Mouse (Mus musculus) stomach, embryonic 14.5 days (tissue): ENCODE measurements around the gene Maml2. TPM values are rescaled to one million over a fixed set of nuclear protein-coding genes. Genes with fewer than 3 reads are reported as not detected.

Experiments used
- ATAC-seq: fragments of 200-750 bp; cut with Nextera tagmentation; 2 replicates; pipeline ENCODE4 v1.8.0; 2017; ENCODE audit warnings: low read depth, moderate TSS enrichment; ENCODE audit not compliant: insufficient number of reproducible peaks, insufficient read depth, low FRiP score
- H3K27ac ChIP-seq: fragments of 300-500 bp; sonication (generic); 2 replicates; pipeline ENCODE4 v1.5.1; 2014; ENCODE audit warnings: mild to moderate bottlenecking, low read length, moderate library complexity, mixed read lengths
- H3K27me3 ChIP-seq: fragments of 300-500 bp; sonication (generic); 2 replicates; pipeline ENCODE4 v1.6.1; 2014; ENCODE audit warnings: low read length, control low read depth, mixed read lengths; ENCODE audit not compliant: control insufficient read depth, insufficient read depth
- H3K36me3 ChIP-seq: fragments of 300-500 bp; sonication (generic); 2 replicates; pipeline ENCODE4 v1.6.1; 2014; ENCODE audit warnings: mild to moderate bottlenecking, control low read depth, low read length, moderate library complexity, mixed read lengths; ENCODE audit not compliant: control insufficient read depth, insufficient read depth
- H3K4me1 ChIP-seq: fragments of 300-500 bp; sonication (generic); 2 replicates; pipeline ENCODE4 v1.6.1; 2014; ENCODE audit warnings: low read length, control low read depth, mixed read lengths; ENCODE audit not compliant: control insufficient read depth, insufficient read depth
- H3K4me2 ChIP-seq: fragments of 300-500 bp; sonication (generic); replicated peaks from 2 replicates; pipeline ENCODE4 v1.6.1; 2014; ENCODE audit warnings: low read depth, low read length, control low read depth
- H3K4me3 ChIP-seq: fragments of 300-500 bp; sonication (generic); 2 replicates; pipeline ENCODE4 v1.5.1; 2014; ENCODE audit warnings: low read depth, low read length, control low read depth
- H3K9ac ChIP-seq: fragments of 300-500 bp; sonication (generic); replicated peaks from 2 replicates; pipeline ENCODE4 v1.6.1; 2014; ENCODE audit warnings: low read depth, mild to moderate bottlenecking, control low read depth, low read length, moderate library complexity, mixed read lengths
- H3K9me3 ChIP-seq: fragments of 300-500 bp; sonication (generic); 2 replicates; pipeline ENCODE4 v1.6.1; 2016; ENCODE audit warnings: low read depth, low read length, control low read depth; ENCODE audit not compliant: control insufficient read depth
- WGBS: fragments of 180-500 bp; shearing (Covaris S2); extraction: QIAGEN DNeasy Blood & Tissue Kit; methylation state at CpG from one replicate; pipeline ENCODE4 v1.1.7; 2014; 5-methylcytosine and 5-hydroxymethylcytosine counted together
- polyA plus RNA-seq: library from polyadenylated mRNA; unstranded; fragments of >200 nt; fragmentation: Nextera tagmentation; extraction: Ambion mirVana; gene quantifications from 2 replicates; pipeline ENCODE4 v1.2.1, GENCODE M21; 2014

The Maml2 gene
- polyA plus RNA-seq, 1 experiment from 2014 or later: 12.7 TPM

- WGBS: 64% methylated on average over 5 of the region's 5 CpGs
- no peak overlapping the region for H3K4me2 ChIP-seq
- no peaks in the 10 kb centered on the region for H3K9me3 ChIP-seq
- H3K4me1 ChIP-seq: no peaks in the 10 kb centered on the region; the same call in 1 of the 2 replicates
- ATAC-seq: no peak
- H3K36me3 ChIP-seq: no peaks in the 10 kb centered on the region
- no peaks in the 10 kb centered on the region for H3K27me3 ChIP-seq
- H3K27ac ChIP-seq: no peak overlapping the region
- H3K9ac ChIP-seq: no peak overlapping the region
- no peak overlapping the region for H3K4me3 ChIP-seq
These were observed 324.7 kb downstream of the Maml2 start for GRCm38 (mm10) chr9:13622426-13622825.

- no peak for ATAC-seq
- no peak overlapping the region for H3K4me3 ChIP-seq
These were observed 326.2 kb downstream of the Maml2 start for GRCm38 (mm10) chr9:13623892-13624422.

DNA sequence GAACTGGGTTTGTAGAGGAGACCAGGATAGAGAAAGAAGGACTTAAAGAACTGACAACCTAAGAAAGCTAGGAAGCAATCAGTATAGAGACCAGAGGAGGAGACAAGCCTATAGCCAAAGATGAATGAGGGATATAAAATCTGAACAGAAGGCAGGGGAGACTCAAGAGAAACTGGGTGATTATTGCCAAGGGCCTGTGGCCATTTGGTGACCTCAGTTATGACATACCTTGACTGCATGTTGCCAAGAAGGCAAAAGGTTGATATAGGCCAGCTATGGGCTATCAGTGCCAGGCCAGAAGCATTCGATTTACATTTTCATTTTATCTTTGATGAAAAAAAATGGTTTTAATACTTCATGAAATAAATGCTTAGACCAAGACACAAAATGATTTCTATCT is 327.0 kb downstream of the Maml2 start:
- no peak for ATAC-seq
- 91% methylated on average over 1 of the region's 1 CpGs for WGBS

More at GRCm38 (mm10) chr9:13623892-13624422, 326.2 kb downstream of the Maml2 start:
- 87% methylated on average over 3 of the region's 3 CpGs for WGBS
- H3K9me3 ChIP-seq: no peaks in the 10 kb centered on the region
- H3K4me1 ChIP-seq: no peaks in the 10 kb centered on the region; the same call in 1 of the 2 replicates
- H3K9ac ChIP-seq: no peak overlapping the region
- H3K36me3 ChIP-seq: no peaks in the 10 kb centered on the region
- no peak overlapping the region for H3K4me2 ChIP-seq
- no peaks in the 10 kb centered on the region for H3K27me3 ChIP-seq
- no peak overlapping the region for H3K27ac ChIP-seq

GRCm38 (mm10) chr9:13625215-13625614 is 327.5 kb downstream of the Maml2 start:
- no peaks in the 10 kb centered on the region for H3K36me3 ChIP-seq
- no peak overlapping the region for H3K9ac ChIP-seq
- H3K4me2 ChIP-seq: no peak overlapping the region
- no peaks in the 10 kb centered on the region for H3K9me3 ChIP-seq
- WGBS: 94% methylated on average over 3 of the region's 3 CpGs
- no peaks in the 10 kb centered on the region; the same call in 1 of the 2 replicates for H3K4me1 ChIP-seq
- no peak overlapping the region for H3K4me3 ChIP-seq
- ATAC-seq: no peak
- H3K27me3 ChIP-seq: no peaks in the 10 kb centered on the region
- H3K27ac ChIP-seq: no peak overlapping the region

More for the DNA sequence above, 327.0 kb downstream of the Maml2 start:
- Histone ChIP-seq H3K9me3 (no peaks in the 10 kb centered on the region), H3K4me3 (no peak overlapping the region), H3K9ac (no peak overlapping the region), H3K27me3 (no peaks in the 10 kb centered on the region), H3K4me2 (no peak overlapping the region), H3K27ac (no peak overlapping the region), H3K4me1 (no peaks in the 10 kb centered on the region; the same call in 1 of the 2 replicates), H3K36me3 (no peaks in the 10 kb centered on the region)

DNA sequence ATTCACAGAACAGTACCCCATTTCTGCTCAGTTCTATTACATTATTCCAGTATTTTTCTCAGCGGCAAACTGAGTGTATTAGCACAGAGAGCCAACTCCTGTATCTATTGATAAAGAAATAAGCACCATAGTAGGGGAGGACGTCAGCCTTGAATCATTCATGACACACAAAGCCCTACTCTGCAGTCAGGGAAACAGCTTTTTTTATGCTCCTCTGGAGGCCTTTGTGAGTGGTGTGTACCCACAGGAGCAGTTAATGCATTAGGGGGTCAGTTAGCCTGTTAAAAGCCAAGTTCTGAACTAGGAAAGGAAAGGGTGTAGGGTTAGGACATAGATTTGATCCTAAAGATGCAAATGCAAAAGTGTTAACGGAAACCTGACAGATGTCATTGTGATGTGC is 328.7 kb downstream of the Maml2 start:
- no peak overlapping the region for H3K27ac ChIP-seq
- 87% methylated on average over 3 of the region's 3 CpGs for WGBS

DNA sequence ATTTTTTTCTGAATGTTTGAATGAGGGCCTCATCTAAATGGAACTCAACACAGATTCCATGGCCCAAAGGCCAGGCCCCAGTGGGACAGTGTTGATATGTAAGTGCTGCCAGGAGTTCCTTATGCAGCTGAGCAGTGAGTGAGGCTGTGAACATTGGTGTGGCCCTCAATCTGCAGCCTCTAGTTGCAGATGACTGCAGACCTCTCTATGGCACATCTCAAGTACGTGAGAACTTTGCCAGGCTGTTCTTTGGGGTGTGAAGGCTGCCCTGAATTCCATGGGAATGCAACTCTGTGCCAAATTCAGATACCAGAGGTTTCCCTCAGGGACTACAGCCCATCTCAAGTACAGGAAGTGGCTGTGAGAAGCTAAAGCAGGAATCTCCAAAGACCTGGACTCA is 335.6 kb downstream of the Maml2 start:
- Histone ChIP-seq H3K4me1 (peaks cover 2% of the 10 kb centered on the region; the same call in 1 of the 2 replicates), H3K27ac (no peak overlapping the region), H3K9ac (no peak overlapping the region), H3K4me2 (no peak overlapping the region), H3K4me3 (no peak overlapping the region), H3K9me3 (no peaks in the 10 kb centered on the region), H3K27me3 (no peaks in the 10 kb centered on the region), H3K36me3 (no peaks in the 10 kb centered on the region)
- WGBS: 79% methylated on average over 1 of the region's 1 CpGs
- no peak for ATAC-seq

More for the DNA sequence above, 328.7 kb downstream of the Maml2 start:
- H3K4me2 ChIP-seq: no peak overlapping the region
- no peak overlapping the region for H3K9ac ChIP-seq
- H3K4me3 ChIP-seq: no peak overlapping the region
- H3K4me1 ChIP-seq: no peaks in the 10 kb centered on the region; the same call in 1 of the 2 replicates
- no peaks in the 10 kb centered on the region for H3K27me3 ChIP-seq
- no peaks in the 10 kb centered on the region for H3K9me3 ChIP-seq
- no peaks in the 10 kb centered on the region for H3K36me3 ChIP-seq
- no peak for ATAC-seq

DNA sequence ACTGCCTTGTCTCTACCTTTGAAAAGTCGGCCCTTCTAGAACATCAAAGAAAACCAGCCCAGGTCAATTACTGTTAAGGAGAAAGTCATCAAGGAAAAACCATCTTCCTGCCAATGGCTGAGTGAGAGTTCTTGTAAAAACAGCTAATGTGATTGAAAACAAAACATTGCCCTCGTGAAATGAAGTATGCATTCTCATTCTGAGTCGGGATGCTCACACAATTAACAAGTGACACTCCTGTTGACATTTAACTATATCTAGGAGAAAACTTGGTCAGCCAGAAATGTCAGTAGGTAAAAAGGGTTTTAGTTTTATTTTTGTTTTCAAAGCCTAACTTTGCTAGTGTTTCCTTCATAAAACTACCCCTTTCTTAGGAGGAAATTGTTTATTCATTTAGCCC is 341.9 kb downstream of the Maml2 start:
- Histone ChIP-seq H3K9ac (no peak overlapping the region), H3K4me1 (no peaks in the 10 kb centered on the region), H3K36me3 (no peaks in the 10 kb centered on the region), H3K27me3 (no peaks in the 10 kb centered on the region), H3K4me3 (no peak overlapping the region), H3K4me2 (no peak overlapping the region), H3K9me3 (no peaks in the 10 kb centered on the region), H3K27ac (no peak overlapping the region)
- ATAC-seq: no peak
- WGBS: 52% methylated on average over 3 of the region's 3 CpGs

DNA sequence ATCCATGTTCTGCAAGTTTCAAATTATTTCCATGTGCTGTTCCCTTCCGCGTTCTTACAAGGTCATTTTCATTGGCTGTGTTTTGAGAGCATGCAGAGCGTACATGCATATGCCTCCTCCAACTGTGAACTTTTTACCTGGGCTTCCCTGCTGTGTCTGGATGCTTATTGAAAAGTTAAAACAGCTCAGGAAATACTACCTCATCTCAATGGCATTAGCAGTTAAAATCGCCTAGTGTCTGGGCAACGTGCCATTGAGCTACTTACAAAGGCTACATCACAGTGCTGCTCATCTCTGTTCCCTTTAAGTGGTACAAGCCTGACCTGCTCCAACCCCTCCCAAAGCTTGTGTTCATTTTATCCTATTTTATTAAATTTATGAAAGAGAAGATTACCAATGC is 347.4 kb downstream of the Maml2 start:
- no peak overlapping the region for H3K4me3 ChIP-seq
- H3K27me3 ChIP-seq: no peaks in the 10 kb centered on the region
- H3K27ac ChIP-seq: no peak overlapping the region
- no peaks in the 10 kb centered on the region for H3K9me3 ChIP-seq
- no peaks in the 10 kb centered on the region for H3K4me1 ChIP-seq
- no peak for ATAC-seq
- no peak overlapping the region for H3K4me2 ChIP-seq
- WGBS: 32% methylated on average over 5 of the region's 5 CpGs
- no peaks in the 10 kb centered on the region for H3K36me3 ChIP-seq
- H3K9ac ChIP-seq: no peak overlapping the region

GRCm38 (mm10) chr9:13651065-13651464 is 353.3 kb downstream of the Maml2 start:
- no peaks in the 10 kb centered on the region for H3K27me3 ChIP-seq
- H3K27ac ChIP-seq: no peak overlapping the region
- no peak overlapping the region for H3K4me2 ChIP-seq
- H3K36me3 ChIP-seq: no peaks in the 10 kb centered on the region
- H3K9ac ChIP-seq: no peak overlapping the region
- ATAC-seq: no peak
- H3K9me3 ChIP-seq: no peaks in the 10 kb centered on the region
- WGBS: 76% methylated on average over 2 of the region's 2 CpGs
- H3K4me1 ChIP-seq: peaks cover 7% of the 10 kb centered on the region; the same call in 1 of the 2 replicates
- no peak overlapping the region for H3K4me3 ChIP-seq
